Comparison of ENCODE assay signal across 8 mouse cellular contexts in genomic region chr11:58167822-58168166, GRCm38 (mm10). TPM values are rescaled to one million over a fixed set of nuclear protein-coding genes. Genes with fewer than 3 reads are reported as not detected.
DNase-seq lines count a peak whose midpoint lies in the region; ATAC-seq and TF ChIP-seq lines count a peak whose summit lies in the region.

No protein-coding gene starts in this region.

- 0 out of 2 replicates have a peak, but pooled peaks have one; percentile 3 for ATAC-seq in kidney, embryonic 16.5 days (ENCODE audit: low FRiP score, low TSS enrichment)
- ATAC-seq in hindbrain, embryonic 15.5 days (ENCODE audit: low FRiP score, low read depth): 0 out of 2 replicates have a peak, but pooled peaks have one; percentile 2
- ATAC-seq in midbrain, postnatal 0 days (ENCODE audit: low FRiP score): no peak

- TF ChIP-seq CTCF in midbrain, postnatal 0 days (IDR thresholded peaks at IDR 0.05): 0 out of 2 replicates have a peak, but pooled peaks have one; percentile 20

- WGBS in kidney, embryonic 16.5 days: under 1% methylated on average over 8 of the region's 8 CpGs
- WGBS in hindbrain, embryonic 15.5 days: under 1% methylated on average over 8 of the region's 8 CpGs
- 0% methylated on average over 7 of the region's 8 CpGs for WGBS in midbrain, postnatal 0 days

- peak overlapping the region; percentile 84 for H3K9ac ChIP-seq in kidney, embryonic 16.5 days (replicated peaks; ENCODE audit: low read length)
- peak overlapping the region; percentile 74 for H3K9ac ChIP-seq in hindbrain, embryonic 15.5 days
- H3K9ac ChIP-seq in midbrain, postnatal 0 days (replicated peaks; ENCODE audit: low read length, poor library complexity, severe bottlenecking): peak overlapping the region; percentile 65

- H3K27ac ChIP-seq in kidney, embryonic 16.5 days (ENCODE audit: low read length): peak overlapping the region; percentile 75; the same call in 1 of the 2 replicates
- peak overlapping the region; percentile 56 for H3K27ac ChIP-seq in hindbrain, embryonic 15.5 days (replicated peaks)
- peak overlapping the region; percentile 51; the same call in 1 of the 2 replicates for H3K27ac ChIP-seq in midbrain, postnatal 0 days (ENCODE audit: low read depth, low read length)

- peak overlapping the region; percentile 62 for H3K4me2 ChIP-seq in kidney, embryonic 16.5 days (replicated peaks; ENCODE audit: low read depth, low read length)
- peak overlapping the region; percentile 70 for H3K4me2 ChIP-seq in hindbrain, embryonic 15.5 days
- peak overlapping the region; percentile 75 for H3K4me2 ChIP-seq in midbrain, postnatal 0 days (ENCODE audit: low read depth, low read length, poor library complexity, severe bottlenecking)

- no peaks in the 10 kb centered on the region; the same call in 1 of the 2 replicates for H3K9me3 ChIP-seq in kidney, embryonic 16.5 days (ENCODE audit: low read length)
- no peaks in the 10 kb centered on the region for H3K9me3 ChIP-seq in hindbrain, embryonic 15.5 days
- no peaks in the 10 kb centered on the region for H3K9me3 ChIP-seq in midbrain, postnatal 0 days (ENCODE audit: low read length)

- H3K36me3 ChIP-seq in kidney, embryonic 16.5 days (ENCODE audit: insufficient read depth, low read length): peaks cover 29% of the 10 kb centered on the region
- H3K36me3 ChIP-seq in hindbrain, embryonic 15.5 days: peaks cover 33% of the 10 kb centered on the region
- peaks cover 18% of the 10 kb centered on the region; the same call in 1 of the 2 replicates for H3K36me3 ChIP-seq in midbrain, postnatal 0 days (ENCODE audit: insufficient read depth, low read length)

- peak overlapping the region; percentile 90 for H3K4me3 ChIP-seq in kidney, embryonic 16.5 days (ENCODE audit: low read length)
- peak overlapping the region; percentile 88 for H3K4me3 ChIP-seq in hindbrain, embryonic 15.5 days
- peak overlapping the region; percentile 91 for H3K4me3 ChIP-seq in midbrain, postnatal 0 days (ENCODE audit: low read depth, low read length)

- H3K4me1 ChIP-seq in kidney, embryonic 16.5 days (ENCODE audit: insufficient read depth, low read length): peaks cover 20% of the 10 kb centered on the region
- H3K4me1 ChIP-seq in hindbrain, embryonic 15.5 days (replicated peaks): peaks cover 24% of the 10 kb centered on the region
- no peaks in the 10 kb centered on the region for H3K4me1 ChIP-seq in midbrain, postnatal 0 days (ENCODE audit: insufficient read depth, low read length)

- DNase-seq in kidney, postnatal 36 days: no peak
- DNase-seq in c-Kit-positive CD71-negative TER-119-negative erythroid progenitor cells, embryonic 14.5 days (ENCODE audit: low read depth): peak; percentile 23
- DNase-seq in midbrain, postnatal 0 days (ENCODE audit: low spot score): no peak
- DNase-seq in spleen, postnatal 10 days (ENCODE audit: low spot score in 2 of 2): no peak
- DNase-seq in gastrocnemius, postnatal 4 days (ENCODE audit: low spot score in 2 of 2): no peak
- DNase-seq in adrenal gland, postnatal 25 days: no peak

- H3K27me3 ChIP-seq in kidney, embryonic 16.5 days (ENCODE audit: insufficient read depth, low read length): no peaks in the 10 kb centered on the region
- no peaks in the 10 kb centered on the region for H3K27me3 ChIP-seq in hindbrain, embryonic 15.5 days
- H3K27me3 ChIP-seq in midbrain, postnatal 0 days (ENCODE audit: insufficient read depth, low read length): no peaks in the 10 kb centered on the region

RNA-seq across cellular contexts. Expression of gene Gemin5, which starts 0.5 kb away (rescaled TPM):
- 22.5 and 24.0 TPM in 2 replicates for polyA plus RNA-seq in kidney, embryonic 16.5 days (2015; fragmentation: Nextera tagmentation; extraction: Ambion mirVana)
- polyA plus RNA-seq in hindbrain, embryonic 15.5 days (2015; fragmentation: Nextera tagmentation; extraction: Ambion mirVana): 13.2 and 17.0 TPM in 2 replicates
- total RNA-seq in midbrain, postnatal 0 days (2014; rRNA removed): 19.2 and 24.0 TPM in 2 replicates
- polyA plus RNA-seq in midbrain, postnatal 0 days (2015; fragmentation: Nextera tagmentation; extraction: Ambion mirVana): 8.1 and 9.9 TPM in 2 replicates
- total RNA-seq in gastrocnemius, postnatal 4 days (2021): 10 to 100 TPM; 14.8 to 15.3 TPM
- total RNA-seq in adrenal gland, postnatal 25 days (2021): 23.3 and 26.5 TPM in 2 replicates

RNA-seq across cellular contexts. Expression of gene Mrpl22, which starts 3.7 kb away (rescaled TPM):
- 132 and 138 TPM in 2 replicates for polyA plus RNA-seq in kidney, embryonic 16.5 days (2015; fragmentation: Nextera tagmentation; extraction: Ambion mirVana)
- 90.5 and 93.9 TPM in 2 replicates for polyA plus RNA-seq in hindbrain, embryonic 15.5 days (2015; fragmentation: Nextera tagmentation; extraction: Ambion mirVana)
- 33.5 and 39.6 TPM in 2 replicates for total RNA-seq in midbrain, postnatal 0 days (2014; rRNA removed)
- polyA plus RNA-seq in midbrain, postnatal 0 days (2015; fragmentation: Nextera tagmentation; extraction: Ambion mirVana): 88.3 and 96.2 TPM in 2 replicates
- total RNA-seq in gastrocnemius, postnatal 4 days (2021): 10 to 100 TPM; 54.1 to 59.7 TPM
- total RNA-seq in adrenal gland, postnatal 25 days (2021): 70.7 and 72.0 TPM in 2 replicates

RNA-seq across cellular contexts. Expression of gene Igtp, which starts 31.6 kb away (rescaled TPM):
- 4.5 and 4.8 TPM in 2 replicates for polyA plus RNA-seq in kidney, embryonic 16.5 days (2015; fragmentation: Nextera tagmentation; extraction: Ambion mirVana)
- 2.2 and 3.3 TPM in 2 replicates for polyA plus RNA-seq in hindbrain, embryonic 15.5 days (2015; fragmentation: Nextera tagmentation; extraction: Ambion mirVana)
- 1.6 and 2.4 TPM in 2 replicates for total RNA-seq in midbrain, postnatal 0 days (2014; rRNA removed)
- polyA plus RNA-seq in midbrain, postnatal 0 days (2015; fragmentation: Nextera tagmentation; extraction: Ambion mirVana): 1.9 and 2.7 TPM in 2 replicates
- total RNA-seq in gastrocnemius, postnatal 4 days (2021): 10 to 100 TPM; 15.6 to 17.9 TPM
- 8.8 and 11.8 TPM in 2 replicates for total RNA-seq in adrenal gland, postnatal 25 days (2021)

RNA-seq across cellular contexts. Expression of gene Irgm2, which starts 31.6 kb away (rescaled TPM):
- 2.6 and 2.7 TPM in 2 replicates for polyA plus RNA-seq in kidney, embryonic 16.5 days (2015; fragmentation: Nextera tagmentation; extraction: Ambion mirVana)
- polyA plus RNA-seq in hindbrain, embryonic 15.5 days (2015; fragmentation: Nextera tagmentation; extraction: Ambion mirVana): 1.3 and 1.8 TPM in 2 replicates
- 0.77 and 2.1 TPM in 2 replicates for total RNA-seq in midbrain, postnatal 0 days (2014; rRNA removed)
- polyA plus RNA-seq in midbrain, postnatal 0 days (2015; fragmentation: Nextera tagmentation; extraction: Ambion mirVana): 0.67 and 1.1 TPM in 2 replicates
- total RNA-seq in gastrocnemius, postnatal 4 days (2021): 10 to 100 TPM; 13.0 to 13.1 TPM
- total RNA-seq in adrenal gland, postnatal 25 days (2021): 10.6 and 14.0 TPM in 2 replicates
